Mouse (Mus musculus) retina, postnatal 7 days (tissue): ENCODE data around the gene Cacna1e.

Experiments used
- DNase-seq: peaks from one replicate; pipeline ENCODE4 v3.0.0-alpha.2; 2012; ENCODE audit warnings: low read depth, low spot score

Cacna1e gene

DNA sequence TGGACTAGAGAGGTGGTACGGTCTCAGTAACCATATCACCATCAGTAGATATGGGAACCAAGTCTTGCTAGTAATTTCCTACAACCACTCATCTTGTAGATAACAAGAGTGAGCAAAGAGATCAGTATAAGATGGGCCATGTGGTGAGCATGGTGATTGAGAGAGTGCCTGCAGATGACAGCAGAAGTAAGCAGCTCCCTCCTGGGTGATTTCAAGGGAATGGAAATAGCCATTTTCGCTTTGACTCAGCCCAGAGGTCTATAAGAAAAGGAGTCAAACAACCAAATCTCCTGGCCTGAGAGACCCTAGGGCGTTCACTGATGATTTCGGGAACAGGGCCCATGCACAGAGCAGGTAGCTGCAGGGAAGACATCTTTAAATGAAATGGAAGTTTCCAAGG, 45.0 kb downstream of the Cacna1e start:
- DNase-seq, result no peak

- DNase-seq, result no peak
These were observed 47.8 kb downstream of the Cacna1e start for GRCm38 (mm10) chr1:154836473-154836872.

DNA sequence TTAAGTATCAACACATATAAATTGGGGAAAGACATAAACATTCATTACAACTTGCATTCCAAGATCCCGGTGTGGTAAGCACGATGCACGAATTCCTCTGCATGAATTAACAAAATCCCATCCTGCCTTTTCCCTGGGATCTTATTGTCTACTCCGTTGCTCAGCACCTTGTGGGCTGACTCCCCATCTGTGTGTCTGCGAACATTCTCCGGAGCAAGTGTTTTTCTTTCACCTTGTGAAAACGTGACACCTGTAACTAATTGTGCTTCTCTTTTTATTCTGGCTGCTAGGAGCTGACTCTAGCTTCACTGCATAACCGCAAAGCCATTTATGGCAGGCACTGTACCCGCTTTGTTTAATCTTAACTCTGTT, 52.1 kb downstream of the Cacna1e start:
- no peak for DNase-seq

DNA sequence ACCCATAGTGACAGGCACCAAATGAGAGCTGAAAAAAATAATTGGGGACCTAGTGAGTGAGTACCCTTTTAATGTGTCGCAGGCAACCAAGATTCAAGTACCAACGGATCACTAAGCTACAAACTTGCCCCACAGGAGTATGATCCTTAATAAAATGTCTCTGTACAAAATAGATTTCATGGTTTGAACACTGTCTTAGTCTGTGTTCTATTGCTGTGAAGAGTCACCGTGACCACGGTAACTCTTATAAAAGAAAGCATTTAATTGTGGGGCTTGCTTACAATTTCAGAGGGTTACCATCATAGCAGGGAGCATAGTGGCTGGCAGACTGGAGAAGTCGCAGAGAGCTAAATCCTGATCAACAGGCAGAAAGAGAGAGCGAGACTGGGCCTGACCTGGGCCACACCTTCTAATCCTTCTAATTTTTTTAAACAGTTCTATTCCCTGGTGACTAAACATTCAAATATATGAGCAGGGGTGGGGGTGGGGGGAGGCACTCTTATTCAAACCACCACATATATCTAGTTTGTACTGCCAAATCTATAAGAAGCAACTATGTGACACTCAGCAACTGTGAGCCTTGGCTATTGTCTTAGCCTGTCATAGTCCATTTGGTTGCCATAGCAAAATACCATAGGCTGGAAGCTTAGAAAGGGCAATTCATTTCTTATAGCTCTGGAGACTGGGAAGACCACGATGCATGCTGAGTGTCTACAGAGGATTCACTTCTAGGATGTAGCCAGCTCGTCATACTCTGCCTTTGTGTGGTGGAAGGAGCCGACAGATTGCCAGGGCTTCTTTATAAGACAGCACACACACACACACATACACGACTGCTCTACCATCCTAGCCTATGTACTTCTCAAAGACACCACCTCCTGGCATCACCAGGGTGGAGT, 52.8 kb downstream of the Cacna1e start:
- no peak for DNase-seq

- no peak for DNase-seq
These were observed 54.2 kb downstream of the Cacna1e start for GRCm38 (mm10) chr1:154830051-154830450.

- DNase-seq, result no peak
These were observed 61.2 kb downstream of the Cacna1e start for GRCm38 (mm10) chr1:154823098-154823497.

GRCm38 (mm10) chr1:154820422-154820821, 63.9 kb downstream of the Cacna1e start:
- no peak for DNase-seq

DNA sequence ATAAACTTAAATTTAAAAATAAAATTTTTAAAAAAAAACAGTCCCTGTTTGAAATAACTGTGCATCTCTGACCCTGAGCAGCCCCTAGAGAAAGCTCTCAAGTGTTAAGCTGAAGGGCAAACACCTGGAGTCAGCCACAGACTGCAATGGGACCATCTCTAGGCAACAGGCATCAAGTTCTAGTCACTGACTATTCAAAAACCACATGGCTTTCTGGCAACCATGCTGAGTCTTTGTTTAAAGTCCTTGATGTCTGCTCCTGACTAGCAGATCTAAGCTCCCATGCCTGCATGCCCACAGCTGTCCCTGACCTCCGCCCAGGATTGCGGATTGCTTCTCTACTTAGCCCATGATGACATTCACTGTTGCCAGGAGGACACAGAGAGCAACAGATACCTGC, 64.3 kb downstream of the Cacna1e start:
- DNase-seq, result no peak

DNA sequence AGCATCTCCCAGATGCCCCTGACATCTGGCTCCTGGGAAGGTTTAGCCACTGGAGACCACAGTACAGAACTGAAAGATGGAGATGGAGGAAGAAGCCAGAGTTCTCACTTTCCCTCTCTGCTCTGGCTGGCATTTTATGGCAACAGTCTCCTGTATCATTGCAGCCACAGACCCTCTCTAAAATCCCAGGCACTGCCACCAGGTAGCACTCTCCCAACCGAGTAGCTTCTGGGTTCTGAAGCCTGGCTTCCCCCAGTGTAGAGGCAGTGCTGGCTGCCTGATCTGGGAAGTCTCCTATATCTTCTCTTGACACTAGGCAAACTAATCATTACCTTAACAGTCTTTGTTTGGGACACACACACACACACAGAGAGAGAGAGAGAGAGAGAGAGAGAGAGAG, 65.6 kb downstream of the Cacna1e start:
- DNase-seq, result no peak

DNA sequence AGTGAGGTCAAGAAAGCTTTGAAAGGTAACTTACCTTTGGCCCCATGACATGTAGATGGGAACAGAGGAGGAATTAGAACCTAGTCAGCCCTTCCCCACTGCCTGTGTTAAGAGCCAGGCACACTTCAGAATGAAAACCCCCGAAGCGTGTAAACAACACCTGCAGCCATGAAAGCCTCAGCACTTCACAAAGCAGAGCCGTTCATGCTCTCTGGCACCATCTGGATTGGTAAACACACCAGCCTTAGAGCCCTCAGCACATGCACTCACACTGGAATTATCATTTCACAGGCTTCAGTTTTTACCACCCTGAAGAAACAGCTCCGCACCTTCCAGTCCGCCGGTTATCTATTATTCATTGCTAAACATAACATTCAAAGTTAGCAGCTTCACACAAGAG, 67.5 kb downstream of the Cacna1e start:
- DNase-seq, result no peak

GRCm38 (mm10) chr1:154816267-154816666, 68.0 kb downstream of the Cacna1e start:
- no peak for DNase-seq

GRCm38 (mm10) chr1:154805742-154806141, 78.6 kb downstream of the Cacna1e start:
- DNase-seq, result no peak

DNA sequence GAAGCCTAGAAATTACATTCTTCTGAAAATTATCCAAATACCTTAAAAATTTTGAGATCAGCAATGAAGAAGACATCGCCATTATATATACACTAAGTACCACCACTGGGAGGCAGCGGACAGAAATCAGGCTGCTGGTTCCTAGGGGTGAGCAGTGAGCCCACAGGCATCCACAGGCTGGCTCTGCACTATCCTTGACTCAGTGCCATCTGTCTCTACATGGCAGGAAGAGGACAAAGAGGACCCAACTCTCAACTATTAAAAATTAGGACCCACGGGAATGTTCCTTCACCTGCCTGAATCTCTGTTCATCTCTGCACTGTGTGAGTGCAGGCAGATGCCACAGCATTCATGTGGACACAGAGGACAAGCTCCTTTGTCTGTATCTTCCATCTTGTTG, 79.3 kb downstream of the Cacna1e start:
- DNase-seq, result no peak

DNA sequence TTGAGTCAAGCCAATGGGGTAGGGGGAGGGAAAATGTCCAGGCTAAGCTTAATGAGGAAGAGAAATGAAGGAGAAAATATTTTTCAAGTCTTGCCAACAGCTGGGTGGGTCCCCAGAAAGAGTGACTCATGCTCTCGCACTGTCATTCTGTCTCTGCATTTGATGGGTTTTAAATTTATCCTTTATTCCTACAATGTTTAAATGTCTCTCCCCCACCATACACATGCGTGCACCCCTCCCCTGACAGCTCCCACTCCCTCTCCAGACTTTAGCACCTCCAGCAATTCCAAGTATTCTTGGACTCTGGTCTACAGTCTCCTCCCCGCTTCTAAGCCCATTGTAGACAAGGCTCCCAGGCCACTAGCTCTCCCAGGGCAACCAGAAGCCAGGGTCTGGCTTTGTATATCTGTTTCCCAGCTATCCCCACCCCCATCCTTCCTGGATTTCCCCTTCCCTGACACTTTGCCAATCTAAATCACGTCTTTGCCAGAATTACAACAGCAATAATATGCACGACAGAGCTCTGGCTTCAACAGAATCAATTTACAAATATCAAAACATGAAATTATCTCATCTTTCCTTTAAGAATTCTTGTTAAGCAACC, 81.9 kb downstream of the Cacna1e start:
- no peak for DNase-seq

DNA sequence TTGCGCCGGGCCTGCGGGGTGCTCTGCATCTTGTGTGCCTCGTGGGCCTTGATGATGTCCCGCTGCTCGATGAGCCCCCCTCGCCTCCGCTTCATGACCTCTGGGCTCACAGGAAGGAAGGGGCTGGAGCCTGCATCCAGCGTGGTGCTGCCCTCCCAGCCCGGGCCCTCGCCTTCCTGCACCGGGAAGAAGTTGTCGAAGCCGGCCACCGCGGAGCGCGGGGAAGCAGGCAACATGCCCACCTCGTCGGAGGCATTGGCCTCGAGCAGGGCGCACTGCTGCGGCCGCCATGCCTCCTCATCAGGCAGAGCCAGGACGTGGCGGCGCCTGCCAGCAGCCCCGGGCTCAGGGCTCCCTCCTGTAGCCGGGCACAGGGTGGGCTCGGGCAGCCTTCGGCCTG, 85.0 kb downstream of the Cacna1e start:
- DNase-seq, result no peak

GRCm38 (mm10) chr1:154798771-154799170, 85.5 kb downstream of the Cacna1e start:
- no peak for DNase-seq

- DNase-seq, result no peak
These were observed 87.6 kb downstream of the Cacna1e start for GRCm38 (mm10) chr1:154796685-154797084.

- no peak for DNase-seq
These were observed 89.8 kb downstream of the Cacna1e start for GRCm38 (mm10) chr1:154794518-154794951.

- DNase-seq, result no peak
These were observed 92.6 kb downstream of the Cacna1e start for GRCm38 (mm10) chr1:154791544-154792174.

DNA sequence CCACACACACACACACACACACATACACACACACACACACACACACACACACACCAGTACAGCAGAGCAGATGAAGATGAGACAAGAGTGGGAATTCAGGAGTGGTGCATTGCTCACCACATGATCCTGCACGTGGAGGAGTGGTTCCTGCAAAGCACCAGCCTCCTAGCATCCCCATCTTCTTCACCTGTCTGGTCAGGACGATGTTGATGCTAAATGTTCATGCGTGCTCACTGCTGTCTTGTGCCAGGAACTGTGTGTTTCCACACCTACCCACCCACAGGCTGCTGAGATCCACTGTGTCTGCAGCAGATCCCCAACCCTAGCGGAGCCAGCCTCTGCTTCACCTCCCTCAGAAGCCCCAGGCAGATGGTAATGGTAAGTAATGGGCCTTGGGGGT, 95.8 kb downstream of the Cacna1e start:
- no peak for DNase-seq

GRCm38 (mm10) chr1:154788069-154788468, 96.2 kb downstream of the Cacna1e start:
- peak; percentile 71 for DNase-seq

GRCm38 (mm10) chr1:154787418-154787817, 96.9 kb downstream of the Cacna1e start:
- no peak for DNase-seq

- DNase-seq, result peak; percentile 80
These were observed 98.0 kb downstream of the Cacna1e start for GRCm38 (mm10) chr1:154786243-154786669.
